Mouse (Mus musculus): Measurements from ENCODE around the gene Stim2.

DNA sequence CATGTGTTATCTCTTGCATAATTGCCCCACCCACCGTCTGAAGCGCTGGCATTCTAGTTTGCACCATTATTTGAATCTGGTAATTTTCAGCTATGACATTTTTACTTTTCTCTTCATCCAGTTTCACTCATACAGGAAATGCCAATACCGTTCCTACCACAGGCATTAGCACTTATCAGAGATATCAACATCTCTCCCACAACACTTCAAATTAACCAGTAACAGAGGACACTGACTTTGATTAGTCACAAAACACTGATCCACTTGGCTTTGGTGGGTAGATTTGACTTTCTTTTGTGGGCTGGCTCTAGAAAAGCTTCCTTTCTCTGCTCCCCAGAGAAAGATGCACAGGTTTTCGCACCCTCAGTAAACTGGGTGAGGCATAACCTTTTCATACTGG, 3.7 kb upstream of the Stim2 start:
- no peak for TF ChIP-seq CTCF (IDR thresholded peaks at IDR 0.05; ENCODE audit: low read depth)
- no peak for TF ChIP-seq EP300 (IDR thresholded peaks at IDR 0.05; ENCODE audit: low read depth)
